Mouse (Mus musculus): ENCODE data around the gene Pop5. TPM values are rescaled to one million over a fixed set of nuclear protein-coding genes. Genes with fewer than 3 reads are reported as not detected.

Pop5 gene
- total RNA-seq (2014; rRNA removed) (33.2 and 41.5 TPM in 2 replicates), polyA plus RNA-seq (2015; fragmentation: Nextera tagmentation; extraction: Ambion mirVana) (95.5 and 101 TPM in 2 replicates)

DNA sequence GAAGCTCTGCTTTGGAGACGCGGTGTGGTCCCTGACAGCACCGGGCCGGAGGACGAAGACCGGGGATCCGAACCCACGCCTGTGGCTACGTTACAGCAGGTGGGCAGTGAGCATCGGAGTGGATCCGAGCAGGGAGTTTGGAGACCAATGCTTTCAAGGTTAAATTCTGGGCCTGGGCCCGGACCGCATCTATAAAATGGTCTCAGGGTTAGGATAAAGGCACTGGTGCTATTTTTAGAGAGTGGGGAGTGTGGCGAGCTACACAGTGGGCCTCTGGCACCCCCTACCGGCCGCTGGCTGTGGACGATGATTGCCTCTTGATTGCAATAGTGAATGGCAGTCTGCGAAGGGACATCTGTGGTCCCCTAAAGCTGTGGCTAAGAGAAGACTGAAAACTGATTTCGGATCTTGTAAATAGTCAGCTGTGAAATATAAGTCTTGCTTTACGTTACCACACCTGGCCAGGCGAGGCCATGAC is at the start of gene Pop5:
Gene Pop5 (plus strand): TSS at position 51 of the 478 bp plus-strand sequence.
- Histone ChIP-seq H3K9ac (replicated peaks; ENCODE audit: low read length, poor library complexity, severe bottlenecking) (peak within 1 kb of the TSS; percentile 66), H3K4me3 (ENCODE audit: low read depth, low read length) (peak within 1 kb of the TSS; percentile 52), H3K9me3 (ENCODE audit: low read length) (no peaks in the 10 kb centered on the region), H3K36me3 (ENCODE audit: insufficient read depth, low read length) (peaks cover 12% of the 10 kb centered on the region), H3K27me3 (ENCODE audit: insufficient read depth, low read length) (peaks cover 3% of the 10 kb centered on the region; the same call in 1 of the 2 replicates), H3K27ac (ENCODE audit: low read depth, low read length) (peak within 1 kb of the TSS; percentile 58), H3K4me1 (ENCODE audit: insufficient read depth, low read length) (peaks cover 10% of the 10 kb centered on the region; the same call in 1 of the 2 replicates), H3K4me2 (ENCODE audit: low read depth, low read length, poor library complexity, severe bottlenecking) (peak within 1 kb of the TSS; percentile 78)
- WGBS: 2% methylated on average over 21 of the region's 21 CpGs
- DNase-seq (ENCODE audit: low spot score): peak; percentile 93
- peak; percentile 94 for TF ChIP-seq CTCF (IDR thresholded peaks at IDR 0.05)
- ATAC-seq (ENCODE audit: low FRiP score): peak; percentile 73; the same call in 1 of the 2 replicates

DNA sequence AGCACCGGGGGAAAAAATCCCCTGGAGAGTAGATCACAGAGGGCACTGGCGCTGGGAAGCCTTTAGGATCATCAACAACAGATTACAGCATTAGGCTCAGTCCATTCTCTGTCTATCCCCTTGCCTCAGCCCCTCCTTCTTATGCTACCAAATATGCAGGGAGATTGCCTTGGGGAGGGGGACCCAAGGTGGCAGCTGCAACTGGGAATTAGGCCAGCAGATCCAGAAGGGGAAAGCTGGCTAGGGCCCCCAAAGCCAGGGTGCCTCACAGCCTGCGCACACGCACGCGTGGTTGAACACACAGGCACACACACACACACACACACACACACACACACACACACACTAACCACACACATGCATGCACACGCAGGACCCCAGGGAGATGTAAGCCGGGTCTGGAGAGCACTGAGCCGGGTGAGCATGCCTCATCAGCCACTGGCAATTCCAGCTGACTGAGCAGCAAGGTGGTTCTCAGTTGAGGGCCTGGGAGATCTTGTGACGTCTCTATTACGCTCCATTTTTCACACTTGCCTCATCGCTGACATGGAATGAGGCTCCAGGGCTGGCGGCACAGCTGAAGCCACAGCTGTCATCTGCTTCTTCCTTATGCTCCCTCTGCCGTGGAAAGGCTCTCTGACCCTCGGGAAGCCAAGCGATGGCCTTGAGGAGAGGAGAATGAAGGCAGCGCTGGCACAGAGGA is 49.1 kb upstream of the Pop5 start:
- 22% methylated on average over 17 of the region's 17 CpGs for WGBS
- peaks cover 19% of the 10 kb centered on the region for H3K27me3 ChIP-seq (ENCODE audit: insufficient read depth, low read length)
- no peaks in the 10 kb centered on the region for H3K36me3 ChIP-seq (ENCODE audit: insufficient read depth, low read length)
- H3K9ac ChIP-seq (replicated peaks; ENCODE audit: low read length, poor library complexity, severe bottlenecking): no peak overlapping the region
- no peaks in the 10 kb centered on the region for H3K9me3 ChIP-seq (ENCODE audit: low read length)
- no peak for TF ChIP-seq CTCF (IDR thresholded peaks at IDR 0.05)
- H3K4me2 ChIP-seq (ENCODE audit: low read depth, low read length, poor library complexity, severe bottlenecking): peak overlapping the region; percentile 10; the same call in 1 of the 2 replicates
- ATAC-seq (ENCODE audit: low FRiP score) (peak; percentile 26; the same call in 1 of the 2 replicates), DNase-seq (ENCODE audit: low spot score) (peak; percentile 85)
- no peak overlapping the region for H3K4me3 ChIP-seq (ENCODE audit: low read depth, low read length)
- peaks cover 4% of the 10 kb centered on the region; the same call in 1 of the 2 replicates for H3K4me1 ChIP-seq (ENCODE audit: insufficient read depth, low read length)
- no peak overlapping the region for H3K27ac ChIP-seq (ENCODE audit: low read depth, low read length)

DNA sequence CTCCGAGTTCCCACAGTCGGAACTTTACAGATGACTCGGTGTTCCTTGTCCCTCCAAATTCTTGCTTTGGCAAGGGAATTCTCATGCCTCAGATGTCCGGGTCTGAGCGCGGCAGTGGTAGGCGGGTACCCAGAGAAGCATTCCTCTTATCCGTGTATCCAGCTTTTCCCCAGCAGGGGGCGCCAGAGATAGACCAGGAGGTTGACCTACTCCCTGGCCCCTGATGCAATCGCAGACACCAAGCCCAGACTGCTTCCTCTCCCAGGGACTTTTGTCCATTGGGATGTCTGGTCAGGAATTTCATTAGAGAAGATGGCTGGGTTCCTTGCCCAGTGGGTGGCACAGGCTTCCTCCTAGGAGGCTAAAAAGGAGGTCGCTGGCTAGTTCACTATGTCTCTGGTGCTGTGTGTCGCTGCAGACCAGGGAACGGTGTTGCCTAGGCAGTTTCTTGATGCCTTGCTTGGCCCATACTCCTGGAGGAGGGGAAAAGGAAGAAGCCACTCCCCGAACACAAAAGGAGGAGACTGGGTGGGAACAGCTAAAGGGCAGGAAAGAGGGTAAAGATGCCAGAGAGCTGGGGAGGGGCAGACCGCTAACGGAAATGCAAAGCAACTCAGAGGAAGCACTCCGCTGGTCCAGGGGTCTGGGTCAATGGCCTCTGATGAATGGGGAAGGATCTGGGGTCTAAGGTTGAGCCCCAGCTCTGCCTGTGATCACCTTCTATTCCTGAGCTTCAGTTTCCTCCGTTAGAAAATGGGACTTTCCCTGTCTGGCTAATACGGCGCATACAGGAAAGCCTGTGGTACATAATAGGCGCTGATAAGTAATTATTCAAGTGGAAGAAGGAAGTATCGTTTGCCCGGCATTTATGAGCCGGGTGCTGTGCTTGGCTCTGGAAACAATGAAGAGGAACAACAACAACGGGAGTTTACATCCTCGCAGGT is 48.2 kb upstream of the Pop5 start:
- Histone ChIP-seq H3K9ac (replicated peaks; ENCODE audit: low read length, poor library complexity, severe bottlenecking) (no peak overlapping the region), H3K4me2 (ENCODE audit: low read depth, low read length, poor library complexity, severe bottlenecking) (peak overlapping the region; percentile 20), H3K27ac (ENCODE audit: low read depth, low read length) (no peak overlapping the region), H3K9me3 (ENCODE audit: low read length) (no peaks in the 10 kb centered on the region), H3K4me1 (ENCODE audit: insufficient read depth, low read length) (peaks cover 7% of the 10 kb centered on the region), H3K36me3 (ENCODE audit: insufficient read depth, low read length) (no peaks in the 10 kb centered on the region), H3K27me3 (ENCODE audit: insufficient read depth, low read length) (peaks cover 24% of the 10 kb centered on the region), H3K4me3 (ENCODE audit: low read depth, low read length) (no peak overlapping the region)
- WGBS: 26% methylated on average over 26 of the region's 26 CpGs
- peak; percentile 87 for TF ChIP-seq CTCF (IDR thresholded peaks at IDR 0.05)
- peak; percentile 87 for DNase-seq (ENCODE audit: low spot score)
- peak; percentile 77 for ATAC-seq (ENCODE audit: low FRiP score)

DNA sequence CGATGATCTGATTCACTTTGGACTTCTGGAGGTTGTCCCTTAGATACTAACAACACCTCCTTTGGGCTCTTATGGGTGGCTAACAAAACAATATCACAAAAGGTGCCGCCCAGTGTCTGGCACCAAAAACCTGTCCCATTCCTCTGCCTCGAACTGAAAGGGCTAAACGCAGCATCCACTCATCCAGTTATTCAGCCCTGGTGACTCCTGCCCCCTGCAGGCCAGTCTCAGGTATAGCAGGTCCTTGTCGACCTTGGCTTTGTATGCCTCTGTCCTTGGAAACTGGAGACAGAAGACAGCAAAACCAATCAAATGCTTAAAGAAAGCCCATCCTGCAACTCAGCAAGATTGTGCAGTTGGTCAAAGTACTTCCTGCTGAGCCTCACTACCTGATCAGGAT is 46.8 kb upstream of the Pop5 start:
- Histone ChIP-seq H3K4me3 (ENCODE audit: low read depth, low read length) (no peak overlapping the region), H3K27ac (ENCODE audit: low read depth, low read length) (no peak overlapping the region), H3K27me3 (ENCODE audit: insufficient read depth, low read length) (peaks cover 24% of the 10 kb centered on the region), H3K4me1 (ENCODE audit: insufficient read depth, low read length) (peaks cover 11% of the 10 kb centered on the region), H3K4me2 (ENCODE audit: low read depth, low read length, poor library complexity, severe bottlenecking) (no peak overlapping the region), H3K9me3 (ENCODE audit: low read length) (no peaks in the 10 kb centered on the region), H3K36me3 (ENCODE audit: insufficient read depth, low read length) (no peaks in the 10 kb centered on the region), H3K9ac (replicated peaks; ENCODE audit: low read length, poor library complexity, severe bottlenecking) (no peak overlapping the region)
- ATAC-seq (ENCODE audit: low FRiP score) (no peak), DNase-seq (ENCODE audit: low spot score) (peak; percentile 60)
- peak; percentile 89 for TF ChIP-seq CTCF (IDR thresholded peaks at IDR 0.05)
- WGBS: 44% methylated on average over 5 of the region's 5 CpGs

DNA sequence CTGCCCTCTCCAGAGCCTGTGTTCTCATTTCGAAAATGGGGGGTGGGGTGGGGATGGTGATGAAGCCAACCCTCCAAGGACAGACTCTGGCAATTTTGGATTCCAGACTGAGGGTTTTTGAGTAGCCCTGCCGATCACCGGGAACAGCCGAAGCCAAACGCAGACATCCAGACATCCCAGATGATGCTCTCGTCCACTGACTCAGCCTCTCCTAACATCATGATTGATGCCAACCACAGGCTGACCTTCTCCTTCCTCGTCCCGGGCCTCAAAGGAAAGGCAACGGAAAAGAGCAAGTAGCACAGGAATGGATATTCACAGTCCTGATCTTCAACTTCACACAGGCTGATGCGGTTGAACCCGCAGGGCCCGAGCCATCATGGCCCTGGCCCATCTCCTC is 45.6 kb upstream of the Pop5 start:
- Histone ChIP-seq H3K4me3 (ENCODE audit: low read depth, low read length) (no peak overlapping the region), H3K36me3 (ENCODE audit: insufficient read depth, low read length) (no peaks in the 10 kb centered on the region), H3K27ac (ENCODE audit: low read depth, low read length) (no peak overlapping the region), H3K4me2 (ENCODE audit: low read depth, low read length, poor library complexity, severe bottlenecking) (no peak overlapping the region), H3K9me3 (ENCODE audit: low read length) (no peaks in the 10 kb centered on the region), H3K4me1 (ENCODE audit: insufficient read depth, low read length) (peaks cover 11% of the 10 kb centered on the region), H3K9ac (replicated peaks; ENCODE audit: low read length, poor library complexity, severe bottlenecking) (no peak overlapping the region), H3K27me3 (ENCODE audit: insufficient read depth, low read length) (peaks cover 24% of the 10 kb centered on the region)
- no peak for TF ChIP-seq CTCF (IDR thresholded peaks at IDR 0.05)
- 89% methylated on average over 12 of the region's 12 CpGs for WGBS
- DNase-seq (ENCODE audit: low spot score): no peak
- no peak for ATAC-seq (ENCODE audit: low FRiP score)
